Mouse (Mus musculus) midbrain, embryonic 12.5 days (tissue): Measurements from ENCODE around the gene Snorc. TPM values are rescaled to one million over a fixed set of nuclear protein-coding genes. Genes with fewer than 3 reads are reported as not detected.
"Not testable (repeated sequence)": the region's sequence is repeated elsewhere in the genome, so short reads cannot be mapped to it uniquely, and the experiment has no call there.

Experiments
- ATAC-seq: fragments of 200-750 bp; cut with Nextera tagmentation; 2 replicates; pipeline ENCODE4 v1.8.0; 2017; ENCODE audit warnings: low read depth, moderate TSS enrichment, moderate library complexity; ENCODE audit not compliant: low FRiP score
- H3K27ac ChIP-seq: fragments of 300-500 bp; sonication (generic); replicated peaks from 2 replicates; pipeline ENCODE4 v1.5.1; 2016; ENCODE audit warnings: mild to moderate bottlenecking
- H3K27me3 ChIP-seq: fragments of 300-500 bp; sonication (generic); 2 replicates; pipeline ENCODE4 v1.6.1; 2016; ENCODE audit warnings: mild to moderate bottlenecking
- H3K36me3 ChIP-seq: fragments of 300-500 bp; sonication (generic); 2 replicates; pipeline ENCODE4 v1.6.1; 2016
- H3K4me1 ChIP-seq: fragments of 300-500 bp; sonication (generic); 2 replicates; pipeline ENCODE4 v1.6.1; 2016
- H3K4me2 ChIP-seq: fragments of 300-500 bp; sonication (generic); replicated peaks from 2 replicates; pipeline ENCODE4 v1.6.1; 2016; ENCODE audit warnings: mild to moderate bottlenecking, moderate library complexity
- H3K4me3 ChIP-seq: fragments of 300-500 bp; sonication (generic); 2 replicates; pipeline ENCODE4 v1.5.1; 2016; ENCODE audit warnings: mild to moderate bottlenecking
- H3K9ac ChIP-seq: fragments of 300-500 bp; sonication (generic); replicated peaks from 2 replicates; pipeline ENCODE4 v1.6.1; 2016; ENCODE audit warnings: mild to moderate bottlenecking, moderate library complexity
- H3K9me3 ChIP-seq: fragments of 300-500 bp; sonication (generic); 2 replicates; pipeline ENCODE4 v1.6.1; 2016; ENCODE audit warnings: mild to moderate bottlenecking
- WGBS: fragments of 180-500 bp; shearing (Covaris S2); methylation state at CpG from one replicate; pipeline ENCODE4 v1.1.7; 2016; 5-methylcytosine and 5-hydroxymethylcytosine counted together
- polyA plus RNA-seq: library from polyadenylated mRNA; unstranded; fragments of >200 nt; fragmentation: Nextera tagmentation; extraction: Ambion mirVana; gene quantifications from 2 replicates; pipeline ENCODE4 v1.2.1, GENCODE M21; 2016

Snorc gene
- not detected in 2 replicates for polyA plus RNA-seq

DNA sequence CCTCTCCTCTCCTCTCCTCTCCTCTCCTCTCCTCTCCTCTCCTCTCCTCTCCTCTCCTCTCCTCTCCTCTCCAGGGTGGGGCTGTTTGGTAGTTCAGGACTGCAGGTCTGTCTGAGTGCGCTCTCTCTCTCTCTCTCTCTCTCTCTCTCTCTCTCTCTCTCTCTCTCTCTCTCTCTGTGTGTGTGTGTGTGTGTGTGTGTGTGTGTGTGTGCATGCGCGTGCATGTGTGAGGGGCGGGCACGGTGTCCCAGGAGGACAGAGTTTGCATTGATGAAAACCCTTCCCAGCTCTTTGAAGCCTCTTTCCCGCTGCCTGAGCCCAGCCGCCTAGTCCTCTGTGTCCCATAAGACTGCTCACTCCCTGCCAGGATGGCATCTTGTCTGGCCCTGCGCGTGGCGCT, at the start of gene Snorc:
TSS of gene Snorc (plus strand) at position 301 of the 400 bp plus-strand sequence.
- H3K9ac ChIP-seq, H3K4me3 ChIP-seq, H3K36me3 ChIP-seq, H3K4me2 ChIP-seq, H3K27ac ChIP-seq, H3K9me3 ChIP-seq, H3K4me1 ChIP-seq, ATAC-seq: not testable (repeated sequence)
- H3K27me3 ChIP-seq = peaks cover 19% of the 10 kb centered on the region
- 41% methylated on average over 8 of the region's 10 CpGs for WGBS

DNA sequence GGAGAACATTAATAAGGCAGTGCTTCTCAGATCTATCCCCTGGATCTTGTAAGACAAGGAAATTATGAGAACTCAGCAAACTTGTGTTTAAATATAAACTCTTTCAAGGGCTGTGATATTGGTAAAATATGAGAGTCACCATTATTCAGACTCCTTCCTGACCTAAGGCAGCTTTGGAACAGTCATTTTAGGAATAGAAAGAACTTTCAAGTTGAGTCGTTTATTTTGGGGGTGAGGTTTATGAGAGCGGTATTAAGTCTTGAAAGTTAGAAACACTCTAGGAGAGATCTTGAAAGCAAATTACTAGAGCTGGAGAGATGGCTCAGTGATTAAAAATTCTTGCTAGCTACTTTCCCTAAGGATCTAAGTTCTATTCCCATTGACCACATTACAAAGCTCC, 34.9 kb upstream of the Snorc start:
- Histone ChIP-seq H3K4me2 (no peak overlapping the region), H3K4me1 (no peaks in the 10 kb centered on the region), H3K4me3 (no peak overlapping the region), H3K36me3 (peaks cover 65% of the 10 kb centered on the region), H3K27me3 (no peaks in the 10 kb centered on the region), H3K27ac (no peak overlapping the region), H3K9me3 (no peaks in the 10 kb centered on the region), H3K9ac (no peak overlapping the region)
- no peak for ATAC-seq
- WGBS = 92% methylated on average over 2 of the region's 2 CpGs

DNA sequence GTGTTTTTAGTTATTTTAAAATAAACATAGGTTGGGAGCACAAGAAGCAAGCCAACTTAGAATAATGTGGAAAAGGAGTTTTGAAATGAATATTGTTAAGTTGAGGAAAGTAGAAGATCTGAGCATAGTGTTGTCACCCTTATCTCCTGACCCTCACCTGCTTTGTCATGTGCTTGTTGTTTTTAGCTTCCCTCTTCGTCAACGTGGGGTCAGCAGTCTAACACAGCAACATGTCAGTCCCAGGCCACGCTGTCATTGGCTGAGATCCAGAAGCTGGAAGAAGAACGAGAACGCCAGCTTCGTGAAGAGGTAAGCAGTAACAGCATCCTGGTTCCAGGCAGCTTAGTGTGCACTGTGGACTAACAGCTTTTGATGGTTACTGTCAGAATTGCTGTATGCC, 33.5 kb upstream of the Snorc start:
- 94% methylated on average over 6 of the region's 6 CpGs for WGBS
- H3K36me3 ChIP-seq = peaks cover 69% of the 10 kb centered on the region

DNA sequence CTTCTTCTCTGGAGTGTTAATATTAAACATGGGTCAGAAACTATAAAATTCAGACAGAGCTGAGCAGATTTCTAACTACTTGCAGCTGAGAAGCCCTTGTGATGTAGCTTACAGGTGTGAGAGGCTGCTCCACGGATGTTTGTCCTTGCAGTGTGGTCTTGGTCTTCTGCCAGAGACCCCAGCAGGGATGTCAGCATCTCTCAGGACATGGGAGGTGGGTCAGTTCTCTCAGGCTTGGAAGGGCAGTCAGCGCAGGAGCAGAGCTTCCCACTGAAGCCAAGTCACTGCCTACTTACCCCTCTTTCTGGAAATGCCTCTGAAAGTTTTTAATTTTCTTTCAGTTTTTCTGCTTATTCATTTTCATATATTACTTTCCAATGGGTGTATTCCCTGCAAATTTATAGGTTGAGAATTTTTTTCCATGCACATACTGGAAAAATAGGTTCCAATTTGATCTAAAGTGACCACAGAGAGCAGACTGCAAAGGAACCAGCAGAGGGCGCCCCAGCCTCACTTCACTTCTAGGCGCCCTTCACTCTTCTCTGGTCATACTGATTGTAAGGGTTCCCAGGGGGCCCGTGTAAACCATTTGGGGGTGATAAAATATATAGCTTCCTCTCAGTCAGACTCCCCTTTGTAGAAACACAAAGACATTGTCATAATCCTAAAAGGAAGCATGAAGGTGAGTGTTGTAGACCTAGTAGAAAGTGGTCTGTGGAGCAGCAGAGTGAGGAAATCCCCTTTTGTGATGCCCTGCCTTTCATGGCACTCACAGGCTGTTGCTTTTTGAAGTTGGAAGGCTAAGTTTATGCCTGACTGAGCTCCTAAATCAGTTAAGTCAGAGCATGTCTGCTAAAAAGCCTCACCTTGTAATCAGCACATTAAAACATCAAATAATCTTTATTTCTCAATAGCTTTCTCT, 22.6 kb upstream of the Snorc start:
- H3K4me3 ChIP-seq = no peak overlapping the region
- no peak overlapping the region for H3K9ac ChIP-seq
- 39% methylated on average over 5 of the region's 5 CpGs for WGBS
- no peak overlapping the region for H3K27ac ChIP-seq
- peaks cover 71% of the 10 kb centered on the region for H3K36me3 ChIP-seq
- H3K4me1 ChIP-seq = no peaks in the 10 kb centered on the region
- no peak overlapping the region for H3K4me2 ChIP-seq
- no peaks in the 10 kb centered on the region for H3K27me3 ChIP-seq
- ATAC-seq = no peak
- no peaks in the 10 kb centered on the region for H3K9me3 ChIP-seq

More for the DNA sequence above, 33.5 kb upstream of the Snorc start:
- Histone ChIP-seq H3K4me1 (no peaks in the 10 kb centered on the region), H3K9ac (no peak overlapping the region), H3K4me3 (no peak overlapping the region), H3K4me2 (no peak overlapping the region), H3K27me3 (no peaks in the 10 kb centered on the region), H3K9me3 (no peaks in the 10 kb centered on the region), H3K27ac (no peak overlapping the region)
- no peak for ATAC-seq

DNA sequence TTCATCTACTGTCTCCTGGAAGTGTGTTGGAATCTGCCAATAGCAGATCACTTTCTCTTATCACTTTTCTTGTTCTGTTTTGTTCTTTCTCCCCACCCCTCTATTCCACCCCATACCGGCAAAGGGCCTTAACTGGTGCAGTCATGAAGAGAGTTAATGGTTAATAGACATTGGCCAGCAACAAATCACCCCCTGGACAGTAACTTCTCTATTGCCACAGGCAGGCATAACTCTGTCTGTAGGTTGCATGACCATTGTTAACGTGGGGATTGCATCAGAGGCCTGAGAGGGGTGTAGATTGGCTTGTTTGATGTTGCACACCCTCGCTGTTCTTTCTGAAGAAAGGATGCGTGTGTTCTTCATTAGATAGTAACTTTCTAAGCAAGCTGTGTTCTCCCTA, 20.6 kb upstream of the Snorc start:
- no peak overlapping the region for H3K4me2 ChIP-seq
- no peaks in the 10 kb centered on the region for H3K27me3 ChIP-seq
- H3K9me3 ChIP-seq = no peaks in the 10 kb centered on the region
- 94% methylated on average over 4 of the region's 4 CpGs for WGBS
- H3K9ac ChIP-seq = no peak overlapping the region
- H3K36me3 ChIP-seq = peaks cover 58% of the 10 kb centered on the region
- no peak overlapping the region for H3K4me3 ChIP-seq
- ATAC-seq = no peak
- no peaks in the 10 kb centered on the region for H3K4me1 ChIP-seq
- no peak overlapping the region for H3K27ac ChIP-seq

DNA sequence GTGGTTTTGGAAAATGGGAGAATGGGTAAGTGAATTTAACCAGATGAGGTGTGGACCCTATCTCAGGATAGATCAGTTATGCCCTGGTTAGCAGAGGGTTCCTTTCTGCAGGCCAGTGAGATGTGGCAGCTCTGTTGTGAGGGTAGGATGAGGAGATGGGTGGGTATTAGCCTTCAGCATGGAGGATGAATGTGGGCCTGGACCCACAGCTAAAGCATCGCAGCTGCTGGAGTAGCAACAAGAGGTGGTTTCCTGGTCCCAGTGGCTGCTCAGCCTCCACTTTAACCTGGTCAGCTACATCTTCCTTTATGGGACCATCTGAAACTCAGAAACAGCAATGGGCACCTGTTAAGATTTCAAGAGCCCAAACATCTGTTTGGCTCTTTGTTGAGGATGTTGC, 13.6 kb upstream of the Snorc start:
- ATAC-seq = no peak
- no peaks in the 10 kb centered on the region for H3K4me1 ChIP-seq

DNA sequence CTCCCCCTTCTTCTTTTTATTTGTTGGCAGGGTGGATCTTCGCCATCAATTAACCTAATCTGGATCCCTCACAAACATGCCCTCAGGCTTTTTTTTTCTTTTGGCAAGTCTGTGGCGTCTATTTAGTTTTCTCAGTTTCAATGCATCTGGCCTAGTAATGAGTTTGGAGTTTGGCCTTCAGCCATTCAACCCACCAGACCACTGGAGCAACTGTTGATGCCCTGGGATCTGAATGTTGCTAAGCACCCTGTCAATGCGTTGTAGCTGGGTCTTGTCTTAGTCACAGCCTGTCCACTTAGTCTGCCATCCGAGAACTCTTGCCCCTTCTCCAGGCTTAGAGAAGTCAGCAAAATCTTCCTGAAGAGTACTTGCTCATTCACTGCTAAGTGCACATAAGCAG, 12.0 kb upstream of the Snorc start:
- Histone ChIP-seq H3K4me1 (no peaks in the 10 kb centered on the region), H3K27ac (no peak overlapping the region), H3K36me3 (no peaks in the 10 kb centered on the region), H3K4me2 (no peak overlapping the region), H3K27me3 (no peaks in the 10 kb centered on the region), H3K9ac (no peak overlapping the region), H3K9me3 (0 out of 2 replicates have a peak, but pooled peaks cover 4% of the 10 kb centered on the region), H3K4me3 (no peak overlapping the region)
- ATAC-seq = no peak
- whole genome bisulfite sequencing = 88% methylated on average over 4 of the region's 4 CpGs

More for the DNA sequence above, 13.6 kb upstream of the Snorc start:
- Histone ChIP-seq H3K36me3 (no peaks in the 10 kb centered on the region), H3K4me3 (no peak overlapping the region), H3K9ac (no peak overlapping the region), H3K9me3 (0 out of 2 replicates have a peak, but pooled peaks cover 4% of the 10 kb centered on the region), H3K27ac (no peak overlapping the region), H3K27me3 (no peaks in the 10 kb centered on the region), H3K4me2 (no peak overlapping the region)
- WGBS = 100% methylated on average over 1 of the region's 1 CpGs

DNA sequence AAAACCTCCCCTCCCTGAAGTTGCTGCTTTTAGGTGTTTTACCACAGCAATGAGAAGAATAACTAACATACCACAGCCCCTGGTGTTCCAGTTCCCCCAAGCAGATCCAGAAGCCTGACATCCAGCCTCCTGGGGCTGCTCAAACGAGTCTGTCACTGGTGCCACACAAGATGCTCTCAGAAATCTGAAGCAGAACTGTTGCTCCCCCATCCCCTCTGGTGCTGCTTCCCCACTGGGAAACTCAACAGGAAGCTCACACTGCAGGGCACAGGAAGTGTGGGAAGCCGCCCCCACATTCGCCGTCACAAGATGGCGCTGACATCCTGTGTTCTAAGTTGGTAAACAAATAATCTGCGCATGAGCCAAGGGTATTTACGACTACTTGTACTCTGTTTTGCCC, 10.2 kb upstream of the Snorc start:
- ATAC-seq, H3K27ac ChIP-seq: not testable (repeated sequence)
- WGBS = 89% methylated on average over 6 of the region's 7 CpGs

DNA sequence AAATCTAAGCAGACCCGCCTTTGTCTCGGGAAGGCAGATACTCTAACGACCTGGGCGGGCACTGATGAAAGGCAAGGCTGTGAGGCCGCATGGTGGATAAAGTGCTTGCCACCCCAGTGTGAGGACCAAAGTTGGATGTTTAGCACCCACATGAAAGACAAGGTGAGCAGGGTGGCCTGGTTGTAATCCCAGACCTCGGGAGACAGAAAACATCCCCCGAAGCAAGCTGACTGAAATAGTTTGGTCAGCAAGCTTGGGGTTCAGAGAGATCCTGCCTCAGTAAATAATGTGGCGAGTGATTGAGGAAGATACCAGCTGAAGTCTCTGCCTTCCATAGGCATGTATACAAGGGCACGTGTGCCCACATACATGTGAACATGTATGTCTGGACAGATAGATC, 2.6 kb upstream of the Snorc start:
- Histone ChIP-seq H3K9ac (no peak overlapping the region), H3K4me1 (no peaks in the 10 kb centered on the region), H3K4me3 (no peak overlapping the region), H3K9me3 (no peaks in the 10 kb centered on the region), H3K4me2 (no peak overlapping the region), H3K27ac (no peak overlapping the region), H3K36me3 (no peaks in the 10 kb centered on the region), H3K27me3 (peaks cover 5% of the 10 kb centered on the region; the same call in 1 of the 2 replicates)
- WGBS = 84% methylated on average over 9 of the region's 9 CpGs
- no peak for ATAC-seq

More for the DNA sequence above, 10.2 kb upstream of the Snorc start:
- H3K9me3 ChIP-seq, H3K4me2 ChIP-seq, H3K4me1 ChIP-seq, H3K36me3 ChIP-seq, H3K9ac ChIP-seq, H3K4me3 ChIP-seq, H3K27me3 ChIP-seq: not testable (repeated sequence)

DNA sequence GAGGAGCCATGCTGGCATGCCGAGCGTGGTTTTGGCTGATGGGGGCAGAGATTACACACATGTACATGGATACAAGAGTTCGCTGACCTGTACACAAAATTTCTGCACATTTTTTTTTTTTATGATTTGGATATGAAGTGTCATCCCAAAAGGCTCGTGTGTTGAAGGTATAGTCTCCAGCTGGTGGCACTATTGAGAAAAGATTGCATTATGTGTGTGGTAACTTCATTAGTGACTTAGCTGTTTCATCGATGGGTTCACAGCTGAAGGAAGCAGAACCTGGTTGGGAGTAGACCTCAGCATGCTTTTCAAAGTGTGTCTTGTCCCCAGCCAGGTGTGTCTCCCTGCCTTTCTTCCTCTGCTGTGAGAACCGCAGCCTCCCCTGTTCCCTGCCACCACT, 1.8 kb upstream of the Snorc start:
- no peaks in the 10 kb centered on the region for H3K9me3 ChIP-seq
- 82% methylated on average over 6 of the region's 6 CpGs for WGBS
- ATAC-seq = no peak

DNA sequence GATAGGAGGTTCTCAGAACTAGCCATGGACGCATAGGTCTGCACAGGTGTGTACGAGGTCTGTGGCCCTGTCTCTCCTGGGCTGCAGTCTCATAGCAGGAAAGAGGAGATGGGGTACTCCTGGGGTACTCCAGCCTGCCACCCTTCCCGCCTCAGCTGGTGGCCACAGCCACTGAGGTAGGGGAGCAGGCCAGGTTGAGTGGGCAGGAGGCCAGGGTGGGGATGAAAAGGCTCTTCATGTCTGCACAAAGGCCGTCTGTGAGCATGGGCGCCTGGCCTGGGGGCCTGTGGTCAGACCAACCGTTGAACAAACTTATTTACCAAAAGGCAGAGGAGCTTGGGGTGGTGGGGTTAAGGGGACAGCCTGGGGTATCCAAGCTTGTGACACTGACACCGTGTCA, 1.8 kb downstream of the Snorc start:
- Histone ChIP-seq H3K27ac (no peak overlapping the region), H3K9ac (no peak overlapping the region), H3K36me3 (no peaks in the 10 kb centered on the region), H3K4me2 (no peak overlapping the region), H3K9me3 (no peaks in the 10 kb centered on the region), H3K4me1 (peaks cover 11% of the 10 kb centered on the region; the same call in 1 of the 2 replicates), H3K27me3 (peaks cover 37% of the 10 kb centered on the region), H3K4me3 (no peak overlapping the region)
- ATAC-seq = no peak
- WGBS = 85% methylated on average over 7 of the region's 7 CpGs

More for the DNA sequence above, 1.8 kb upstream of the Snorc start:
- no peak overlapping the region for H3K27ac ChIP-seq
- H3K9ac ChIP-seq = no peak overlapping the region
- H3K4me1 ChIP-seq = no peaks in the 10 kb centered on the region
- H3K4me2 ChIP-seq = no peak overlapping the region
- no peaks in the 10 kb centered on the region for H3K36me3 ChIP-seq
- H3K27me3 ChIP-seq = peaks cover 5% of the 10 kb centered on the region; the same call in 1 of the 2 replicates
- no peak overlapping the region for H3K4me3 ChIP-seq

DNA sequence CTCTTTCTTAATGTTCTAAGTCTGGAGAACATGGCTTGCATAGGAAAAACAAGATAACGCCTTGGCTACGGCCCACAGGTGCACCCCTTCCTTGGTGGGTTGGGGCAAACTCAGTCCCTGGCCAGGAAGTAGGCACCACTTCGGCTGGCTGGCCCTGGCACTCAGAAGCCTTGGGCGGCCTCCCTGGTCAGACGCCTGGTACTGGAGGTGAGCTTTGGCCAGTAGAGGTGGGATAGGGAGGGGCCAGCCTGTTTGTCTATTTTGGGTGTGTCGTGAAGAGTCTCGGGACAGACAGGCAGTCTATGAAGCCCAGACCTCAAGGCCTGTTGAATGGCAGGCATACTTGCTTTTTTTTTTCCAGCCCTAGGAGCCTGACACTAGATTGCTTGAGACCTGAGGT, 2.5 kb downstream of the Snorc start:
- Histone ChIP-seq H3K9me3 (no peaks in the 10 kb centered on the region), H3K27ac (no peak overlapping the region), H3K36me3 (no peaks in the 10 kb centered on the region), H3K27me3 (peaks cover 38% of the 10 kb centered on the region), H3K9ac (no peak overlapping the region), H3K4me1 (peaks cover 11% of the 10 kb centered on the region; the same call in 1 of the 2 replicates), H3K4me3 (no peak overlapping the region), H3K4me2 (no peak overlapping the region)
- 93% methylated on average over 7 of the region's 7 CpGs for WGBS
- no peak for ATAC-seq
